ENCODE assay signal across 15 mouse cellular contexts in the genomic region with DNA sequence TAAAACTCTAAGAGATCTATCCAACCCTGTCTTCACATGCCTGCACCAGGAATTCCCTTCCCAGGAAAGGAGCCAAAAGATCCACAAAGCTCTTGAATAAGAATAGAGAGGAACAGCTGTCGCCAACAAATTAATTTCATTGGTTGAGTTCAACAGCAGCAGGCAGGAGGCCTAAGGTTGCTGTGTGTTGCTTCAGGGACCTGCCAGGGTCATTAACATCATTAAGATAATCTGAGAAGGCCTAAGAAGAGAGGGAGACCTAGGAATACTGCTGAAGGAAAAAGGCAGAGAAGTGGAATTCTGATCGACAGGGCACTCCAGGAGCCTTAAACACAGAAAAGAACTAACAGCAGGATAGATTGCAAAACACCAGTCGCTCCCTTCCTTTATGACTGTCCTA.
"Had no signal": no experiment of that assay in that cellular context is flagged by ENCODE, and none has a peak within 500 bp of the region (broad histone marks: within the 10 kb centered on the region; RNA-seq: fewer than 3 reads in every experiment).

No protein-coding gene starts in this region.

- H3K9ac ChIP-seq: kidney, embryonic 15.5 days; liver, embryonic 12.5 days; lung, embryonic 14.5 days; neural tube, embryonic 12.5 days had no signal

- H3K9me3 ChIP-seq: kidney, embryonic 15.5 days; liver, embryonic 12.5 days; midbrain, embryonic 10.5 days; neural tube, embryonic 12.5 days had no signal

- H3K27me3 ChIP-seq: kidney, embryonic 15.5 days; liver, embryonic 12.5 days; neural tube, embryonic 12.5 days had no signal

- H3K27ac ChIP-seq: kidney, embryonic 15.5 days; liver, embryonic 12.5 days; midbrain, embryonic 10.5 days; neural tube, embryonic 12.5 days; stomach, postnatal 0 days had no signal

- DNase-seq: kidney, adult 2 months; kidney, postnatal 14 days; left cerebral cortex, postnatal 4 days; lung, embryonic 14.5 days; lung, postnatal 10 days; lung, postnatal 4 days; right cerebral cortex, adult 18-20 months; right cerebral cortex, postnatal 25 days; thymus, postnatal 4 days had no signal

- ATAC-seq: liver, embryonic 12.5 days had no signal

- H3K36me3 ChIP-seq: kidney, embryonic 15.5 days; liver, embryonic 12.5 days; midbrain, embryonic 10.5 days; neural tube, embryonic 12.5 days had no signal

- H3K4me2 ChIP-seq: kidney, embryonic 15.5 days; liver, embryonic 12.5 days; lung, embryonic 14.5 days; neural tube, embryonic 12.5 days had no signal

- H3K4me3 ChIP-seq: kidney, embryonic 15.5 days; liver, embryonic 12.5 days; midbrain, embryonic 10.5 days; myocyte; neural tube, embryonic 12.5 days had no signal

- H3K4me1 ChIP-seq: kidney, embryonic 15.5 days; liver, embryonic 12.5 days; neural tube, embryonic 12.5 days had no signal
